Mouse (Mus musculus) cerebellum, adult 9-10 months (tissue): ENCODE measurements around the gene Dynlt1f.
"Not testable (repeated sequence)": the region's sequence is repeated elsewhere in the genome, so short reads cannot be mapped to it uniquely, and the experiment has no call there.

ENCODE experiments used
- DNase-seq: peaks from one replicate; pipeline ENCODE4 v3.0.0; 2022

Gene Dynlt1f

GRCm38 (mm10) chr17:6655567-6656281, at the start of gene Dynlt1f:
Dynlt1f (minus strand) TSS chr17:6655900.
- DNase-seq = peak; percentile 87

GRCm38 (mm10) chr17:6703381-6704270, 47.9 kb upstream of the Dynlt1f start:
- DNase-seq = not testable (repeated sequence)

- not testable (repeated sequence) for DNase-seq
Observed at GRCm38 (mm10) chr17:6702625-6703221, 47.0 kb upstream of the Dynlt1f start.

GRCm38 (mm10) chr17:6700077-6700476, 44.4 kb upstream of the Dynlt1f start:
- not testable (repeated sequence) for DNase-seq

GRCm38 (mm10) chr17:6699502-6699901, 43.8 kb upstream of the Dynlt1f start:
- not testable (repeated sequence) for DNase-seq

- peak; percentile 70 for DNase-seq
Observed at GRCm38 (mm10) chr17:6697224-6697775, 41.6 kb upstream of the Dynlt1f start.

GRCm38 (mm10) chr17:6696521-6696920, 40.8 kb upstream of the Dynlt1f start:
- DNase-seq = not testable (repeated sequence)

- not testable (repeated sequence) for DNase-seq
Observed at GRCm38 (mm10) chr17:6695712-6696111, 40.0 kb upstream of the Dynlt1f start.

GRCm38 (mm10) chr17:6691596-6691995, 35.9 kb upstream of the Dynlt1f start:
- peak; percentile 92 for DNase-seq

- DNase-seq = not testable (repeated sequence)
Observed at GRCm38 (mm10) chr17:6689344-6689743, 33.6 kb upstream of the Dynlt1f start.

GRCm38 (mm10) chr17:6686299-6686971, 30.7 kb upstream of the Dynlt1f start:
- not testable (repeated sequence) for DNase-seq

GRCm38 (mm10) chr17:6685288-6685818, 29.7 kb upstream of the Dynlt1f start:
- not testable (repeated sequence) for DNase-seq

- not testable (repeated sequence) for DNase-seq
Observed at GRCm38 (mm10) chr17:6684464-6685287, 29.0 kb upstream of the Dynlt1f start.

GRCm38 (mm10) chr17:6683702-6684101, 28.0 kb upstream of the Dynlt1f start:
- DNase-seq = not testable (repeated sequence)

- DNase-seq = not testable (repeated sequence)
Observed at GRCm38 (mm10) chr17:6681721-6682120, 26.0 kb upstream of the Dynlt1f start.

- not testable (repeated sequence) for DNase-seq
Observed at GRCm38 (mm10) chr17:6678063-6678462, 22.4 kb upstream of the Dynlt1f start.

- DNase-seq = not testable (repeated sequence)
Observed at GRCm38 (mm10) chr17:6674297-6674696, 18.6 kb upstream of the Dynlt1f start.

- not testable (repeated sequence) for DNase-seq
Observed at GRCm38 (mm10) chr17:6668522-6668921, 12.8 kb upstream of the Dynlt1f start.

- DNase-seq = not testable (repeated sequence)
Observed at GRCm38 (mm10) chr17:6665389-6665788, 9.7 kb upstream of the Dynlt1f start.

GRCm38 (mm10) chr17:6662840-6663239, 7.1 kb upstream of the Dynlt1f start:
- not testable (repeated sequence) for DNase-seq
